Mouse (Mus musculus): ENCODE results near the gene Chek1. TPM values are rescaled to one million over a fixed set of nuclear protein-coding genes. Genes with fewer than 3 reads are reported as not detected.
A peak's percentile ranks its signal among the peaks of the same experiment; 100 is the strongest.

Chek1 gene
- total and polyA plus RNA-seq, 3 experiments = 27.1 to 93.2 (median 75.3) TPM

GRCm38 (mm10) chr9:36692920-36693319, 33.9 kb downstream of the Chek1 start, which contains the start of gene Acrv1:
Gene Acrv1 (plus strand): TSS chr9:36693220.
- Histone ChIP-seq H3K4me1 (ENCODE audit: control insufficient read depth in 1 of 2, insufficient read depth in 2 of 2) (no peaks in the 10 kb centered on the region), H3K27me3 (replicated peaks) (no peaks in the 10 kb centered on the region), H3K9ac (ENCODE audit: insufficient read depth, low read depth) (no peak within 1 kb of the TSS), H3K9me3 (replicated peaks; ENCODE audit: low read length) (no peaks in the 10 kb centered on the region), H3K27ac (ENCODE audit: insufficient read depth, low read depth) (no peak within 1 kb of the TSS), H3K4me3 (replicated peaks in 1 of 3; ENCODE audit: low read depth in 2 of 3, low read length in 2 of 3, poor library complexity in 1 of 3) (no peak within 1 kb of the TSS), H3K79me2 (replicated peaks; ENCODE audit: control insufficient read depth, extremely low read depth, insufficient read depth, poor library complexity, severe bottlenecking) (no peaks in the 10 kb centered on the region), H3K36me3 (replicated peaks in 1 of 2; ENCODE audit: control insufficient read depth in 1 of 2, insufficient read depth in 1 of 2, low read length in 1 of 2) (peaks cover 0 to 2% of the 10 kb centered on the region in 2 experiments), H3K4me2 (ENCODE audit: insufficient read depth, low read depth, poor library complexity, severe bottlenecking) (no peak within 1 kb of the TSS)
- dilution Hi-C loops (cut with MboI; ENCODE audit: extremely low pct_ligation_motif_present, extremely low pct_unique_long_range_greater_than_20kb, low sequenced_read_pairs) (no loop called here), in situ Hi-C loops (cut with MboI; ENCODE audit: low pct_ligation_motif_present, low pct_unique_long_range_greater_than_20kb, low sequenced_read_pairs) (no loop called here)
- DNase-seq (ENCODE audit: extremely low read depth) = no peak
- TF ChIP-seq JUND (conservative IDR thresholded peaks at IDR 0.05; ENCODE audit: low read depth, low read length) (no peak), ETS1 (conservative IDR thresholded peaks at IDR 0.05; ENCODE audit: low read depth, low read length) (no peak), NRF1 (IDR thresholded peaks at IDR 0.05; ENCODE audit: low read depth, low read length) (no peak), USF1 (IDR thresholded peaks at IDR 0.05; ENCODE audit: low read depth, low read length) (no peak)

- H3K4me1 ChIP-seq (ENCODE audit: control insufficient read depth in 1 of 2, insufficient read depth in 2 of 2) = no peaks in the 10 kb centered on the region
- H3K27ac ChIP-seq (ENCODE audit: insufficient read depth, low read depth) = no peak overlapping the region
- DNase-seq (ENCODE audit: extremely low read depth) = peak; percentile 34
- TF ChIP-seq SMC3 (IDR thresholded peaks at IDR 0.05; ENCODE audit: low read depth, low read length) = peak; percentile 50
- TF ChIP-seq CTCF (conservative IDR thresholded peaks at IDR 0.05 in 1 of 2, IDR thresholded peaks at IDR 0.05 in 1 of 2; ENCODE audit: low read depth in 2 of 2, low read length in 2 of 2) = peak in 1 of 2 experiments; percentile 70; a peak in 2 of 4 replicates
- TF ChIP-seq RAD21 (IDR thresholded peaks at IDR 0.05; ENCODE audit: low read depth, low read length) = peak; percentile 78
- TF ChIP-seq RCOR1 (conservative IDR thresholded peaks at IDR 0.05; ENCODE audit: low read depth, low read length) = no peak
- dilution Hi-C loops (cut with MboI; ENCODE audit: extremely low pct_ligation_motif_present, extremely low pct_unique_long_range_greater_than_20kb, low sequenced_read_pairs) (no loop called here), in situ Hi-C loops (cut with MboI; ENCODE audit: low pct_ligation_motif_present, low pct_unique_long_range_greater_than_20kb, low sequenced_read_pairs) (no loop called here)
- no peaks in the 10 kb centered on the region for H3K36me3 ChIP-seq (replicated peaks in 1 of 2; ENCODE audit: control insufficient read depth in 1 of 2, insufficient read depth in 1 of 2, low read length in 1 of 2)
- H3K79me2 ChIP-seq (replicated peaks; ENCODE audit: control insufficient read depth, extremely low read depth, insufficient read depth, poor library complexity, severe bottlenecking) = no peaks in the 10 kb centered on the region
- H3K9ac ChIP-seq (ENCODE audit: insufficient read depth, low read depth) = no peak overlapping the region
- no peaks in the 10 kb centered on the region for H3K27me3 ChIP-seq (replicated peaks)
- no peaks in the 10 kb centered on the region for H3K9me3 ChIP-seq (replicated peaks; ENCODE audit: low read length)
- H3K4me3 ChIP-seq (replicated peaks in 1 of 3; ENCODE audit: low read depth in 2 of 3, low read length in 2 of 3, poor library complexity in 1 of 3) = no peak overlapping the region
- H3K4me2 ChIP-seq (ENCODE audit: insufficient read depth, low read depth, poor library complexity, severe bottlenecking) = no peak overlapping the region
Observed at GRCm38 (mm10) chr9:36687329-36687728, 39.5 kb downstream of the Chek1 start.

- Histone ChIP-seq H3K9me3 (replicated peaks; ENCODE audit: low read length) (no peaks in the 10 kb centered on the region), H3K9ac (ENCODE audit: insufficient read depth, low read depth) (no peak overlapping the region), H3K4me2 (ENCODE audit: insufficient read depth, low read depth, poor library complexity, severe bottlenecking) (no peak overlapping the region), H3K27me3 (replicated peaks) (no peaks in the 10 kb centered on the region), H3K79me2 (replicated peaks; ENCODE audit: control insufficient read depth, extremely low read depth, insufficient read depth, poor library complexity, severe bottlenecking) (no peaks in the 10 kb centered on the region), H3K27ac (ENCODE audit: insufficient read depth, low read depth) (no peak overlapping the region), H3K4me1 (ENCODE audit: control insufficient read depth in 1 of 2, insufficient read depth in 2 of 2) (no peaks in the 10 kb centered on the region), H3K4me3 (replicated peaks in 1 of 3; ENCODE audit: low read depth in 2 of 3, low read length in 2 of 3, poor library complexity in 1 of 3) (no peak overlapping the region), H3K36me3 (replicated peaks in 1 of 2; ENCODE audit: control insufficient read depth in 1 of 2, insufficient read depth in 1 of 2, low read length in 1 of 2) (no peaks in the 10 kb centered on the region)
- dilution Hi-C loops (cut with MboI; ENCODE audit: extremely low pct_ligation_motif_present, extremely low pct_unique_long_range_greater_than_20kb, low sequenced_read_pairs) = no loop called here
- in situ Hi-C loops (cut with MboI; ENCODE audit: low pct_ligation_motif_present, low pct_unique_long_range_greater_than_20kb, low sequenced_read_pairs) = no loop called here
- no peak for DNase-seq (ENCODE audit: extremely low read depth)
- no peak for TF ChIP-seq ETS1 (conservative IDR thresholded peaks at IDR 0.05; ENCODE audit: low read depth, low read length)
Observed at GRCm38 (mm10) chr9:36681424-36681823, 45.4 kb downstream of the Chek1 start.

Other genes starting within 250 kb of the Chek1 start
- not detected in 2 replicates for gene Gm5615, start 185.1 kb downstream of the Chek1 start, total RNA-seq (2012; rRNA removed)
- gene Gm5615, start 185.1 kb downstream of the Chek1 start, total RNA-seq (2014; rRNA removed) = not detected in 2 replicates
- gene Gm5615, start 185.1 kb downstream of the Chek1 start, polyA plus RNA-seq (2012; ENCODE audit: insufficient read length, low read depth) = not detected in 2 replicates
- not detected in 2 replicates for gene Gm17689, start 144.4 kb downstream of the Chek1 start, total RNA-seq (2012; rRNA removed)
- not detected in 2 replicates for gene Gm17689, start 144.4 kb downstream of the Chek1 start, total RNA-seq (2014; rRNA removed)
- gene Gm17689, start 144.4 kb downstream of the Chek1 start, polyA plus RNA-seq (2012; ENCODE audit: insufficient read length, low read depth) = not detected in 2 replicates
- 0.88 and 1.2 TPM in 2 replicates for gene A630095E13Rik, start 83.7 kb downstream of the Chek1 start, total RNA-seq (2012; rRNA removed)
- 0.39 TPM in 1 of 2 replicates, not detected in the other for gene A630095E13Rik, start 83.7 kb downstream of the Chek1 start, total RNA-seq (2014; rRNA removed)
- gene A630095E13Rik, start 83.7 kb downstream of the Chek1 start, polyA plus RNA-seq (2012; ENCODE audit: insufficient read length, low read depth) = 0.80 TPM in 1 of 2 replicates, not detected in the other
- gene Acrv1, start 33.8 kb downstream of the Chek1 start, total RNA-seq (2012; rRNA removed) = not detected in 2 replicates
- gene Acrv1, start 33.8 kb downstream of the Chek1 start, total RNA-seq (2014; rRNA removed) = not detected in 2 replicates
- gene Acrv1, start 33.8 kb downstream of the Chek1 start, polyA plus RNA-seq (2012; ENCODE audit: insufficient read length, low read depth) = not detected in 2 replicates
- 269 and 280 TPM in 2 replicates for gene Stt3a, start 40.6 kb upstream of the Chek1 start, total RNA-seq (2012; rRNA removed)
- 548 and 559 TPM in 2 replicates for gene Stt3a, start 40.6 kb upstream of the Chek1 start, total RNA-seq (2014; rRNA removed)
- gene Stt3a, start 40.6 kb upstream of the Chek1 start, polyA plus RNA-seq (2012; ENCODE audit: insufficient read length, low read depth) = 388 and 395 TPM in 2 replicates
- gene Ei24, start 70.3 kb upstream of the Chek1 start, total RNA-seq (2012; rRNA removed) = 37.7 and 38.7 TPM in 2 replicates
- 48.5 and 57.6 TPM in 2 replicates for gene Ei24, start 70.3 kb upstream of the Chek1 start, total RNA-seq (2014; rRNA removed)
- gene Ei24, start 70.3 kb upstream of the Chek1 start, polyA plus RNA-seq (2012; ENCODE audit: insufficient read length, low read depth) = 64.3 and 64.6 TPM in 2 replicates
- not detected in 2 replicates for gene Fez1, start 94.8 kb upstream of the Chek1 start, total RNA-seq (2012; rRNA removed)
- gene Fez1, start 94.8 kb upstream of the Chek1 start, total RNA-seq (2014; rRNA removed) = not detected in 2 replicates
- gene Fez1, start 94.8 kb upstream of the Chek1 start, polyA plus RNA-seq (2012; ENCODE audit: insufficient read length, low read depth) = not detected in 2 replicates

Measured in CH12.LX (cell line).